Mouse (Mus musculus) heart, adult 2 months (tissue): Measurements from ENCODE around the gene Sec62. TPM values are rescaled to one million over a fixed set of nuclear protein-coding genes. Genes with fewer than 3 reads are reported as not detected.
A peak's percentile ranks its signal among the peaks of the same experiment; 100 is the strongest.

Experiments used
- DNase-seq, 2 experiments: peaks; one replicate each; pipeline ENCODE4 v3.0.0; 2021
- H3K27ac ChIP-seq: fragments of 200-600 bp; 2 replicates; pipeline ENCODE4 v1.8.1; 2022
- H3K27me3 ChIP-seq: fragments of 200-500 bp; 2 replicates; pipeline ENCODE4 v1.6.1; 2012; ENCODE audit warnings: mild to moderate bottlenecking, low read length, inconsistent platforms, mixed read lengths; ENCODE audit not compliant: control insufficient read depth, insufficient read depth
- H3K36me3 ChIP-seq: fragments of 200-500 bp; 2 replicates; pipeline ENCODE4 v1.6.1; 2012; ENCODE audit warnings: low read length, inconsistent platforms; ENCODE audit not compliant: control insufficient read depth, insufficient read depth
- H3K4me1 ChIP-seq: fragments of 200-500 bp; 2 replicates; pipeline ENCODE4 v1.6.1; 2011; ENCODE audit warnings: low read length; ENCODE audit not compliant: control insufficient read depth, insufficient read depth
- H3K4me3 ChIP-seq: fragments of 200-600 bp; 2 replicates; pipeline ENCODE4 v1.8.1; 2022
- H3K79me2 ChIP-seq: fragments of 200-500 bp; replicated peaks from 2 replicates; pipeline ENCODE4 v1.6.1; 2012; ENCODE audit warnings: mild to moderate bottlenecking, inconsistent platforms, low read length, moderate library complexity, mixed read lengths; ENCODE audit not compliant: control insufficient read depth, insufficient read depth
- H3K9ac ChIP-seq: fragments of 200-500 bp; 2 replicates; pipeline ENCODE4 v1.6.1; 2012; ENCODE audit warnings: low read depth, mild to moderate bottlenecking, control low read depth, inconsistent platforms, low read length, mixed read lengths
- CTCF ChIP-seq: fragments of 200-600 bp; IDR thresholded peaks from 2 replicates; pipeline ENCODE4 v1.8.1; 2022; ENCODE audit warnings: antibody characterized with exemption, mild to moderate bottlenecking, moderate library complexity
- EP300 ChIP-seq: fragments of 200-500 bp; IDR thresholded peaks from 2 replicates; pipeline ENCODE4 v1.6.1; 2011; ENCODE audit warnings: low read depth, low read length, control low read depth; ENCODE audit not compliant: insufficient read depth
- POLR2A ChIP-seq: fragments of 200-500 bp; IDR thresholded peaks from 2 replicates; pipeline ENCODE4 v1.6.1; 2011; ENCODE audit warnings: mild to moderate bottlenecking, low read depth, low read length, control low read depth; ENCODE audit not compliant: insufficient read depth
- WGBS: fragments of 180-500 bp; shearing (Covaris S2); methylation state at CpG from one replicate; pipeline ENCODE4 v1.1.7; 2018; 5-methylcytosine and 5-hydroxymethylcytosine counted together
- intact Hi-C: fragments of 180-260 bp; cut with DNase I; formaldehyde crosslinking; loops from one replicate; pipeline ENCODE4 v1.15.1; 2025
- polyA plus RNA-seq: library from polyadenylated mRNA; depleted of rRNA; stranded (reverse); fragments of >200 nt; gene quantifications from 2 replicates; pipeline ENCODE4 v1.2.3, GENCODE M21; 2012
- total RNA-seq, 2 experiments: library from RNA; stranded (reverse); gene quantifications; 2 replicates each; pipeline ENCODE4 v1.2.3; 2021

Gene Sec62
- total and polyA plus RNA-seq, 3 experiments, result 12.9 to 41.5 (median 36.6) TPM

DNA sequence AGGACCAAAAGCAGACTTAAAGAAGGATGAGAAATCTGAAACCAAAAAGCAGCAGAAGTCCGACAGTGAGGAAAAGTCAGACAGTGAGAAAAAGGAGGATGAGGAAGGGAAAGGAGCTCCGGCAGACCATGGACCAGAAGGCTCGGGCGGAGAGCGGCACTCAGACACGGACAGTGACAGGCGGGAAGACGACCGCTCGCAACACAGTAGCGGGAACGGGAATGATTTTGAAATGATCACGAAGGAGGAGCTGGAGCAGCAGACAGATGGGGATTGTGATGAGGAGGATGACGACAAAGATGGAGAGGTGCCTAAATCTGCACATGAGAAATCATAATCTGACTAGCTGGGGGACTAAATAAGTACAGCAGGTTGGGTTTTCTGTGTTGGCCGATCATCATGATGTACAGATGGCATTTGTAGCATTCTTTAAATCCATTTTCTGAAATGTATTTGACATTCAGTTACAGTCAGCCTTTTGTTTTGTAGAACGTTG, 26.0 kb downstream of the Sec62 start:
- intact Hi-C loops, result no loop called here
- Histone ChIP-seq H3K36me3 (peaks cover 7% of the 10 kb centered on the region), H3K4me1 (no peaks in the 10 kb centered on the region), H3K27ac (no peak overlapping the region), H3K9ac (no peak overlapping the region), H3K27me3 (no peaks in the 10 kb centered on the region), H3K4me3 (no peak overlapping the region), H3K79me2 (no peaks in the 10 kb centered on the region)
- TF ChIP-seq EP300 (no peak), CTCF (no peak), POLR2A (no peak)
- DNase-seq, result no peak
- WGBS, result 95% methylated on average over 16 of the region's 16 CpGs

DNA sequence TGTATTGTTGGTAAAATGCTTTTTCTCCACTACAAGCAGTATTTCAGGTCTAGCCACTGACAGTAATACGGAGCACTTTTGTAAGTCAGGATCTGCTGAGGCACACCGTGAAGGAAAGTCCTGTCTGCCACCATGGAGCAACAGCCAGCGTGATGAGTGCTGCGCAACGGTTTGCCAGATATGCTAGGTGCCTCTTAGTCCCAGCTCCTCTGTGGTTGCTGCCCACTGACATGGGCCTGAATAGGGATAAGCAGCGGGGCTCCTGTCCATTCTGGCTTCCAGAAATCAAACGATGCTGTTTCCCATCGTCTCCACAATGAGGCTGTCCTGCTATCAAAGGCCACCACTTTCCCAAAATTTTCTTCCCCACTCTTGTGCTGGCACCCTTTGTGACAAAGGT, 29.5 kb downstream of the Sec62 start:
- Histone ChIP-seq H3K27ac (no peak overlapping the region), H3K4me3 (no peak overlapping the region), H3K4me1 (no peaks in the 10 kb centered on the region), H3K79me2 (no peaks in the 10 kb centered on the region), H3K36me3 (no peaks in the 10 kb centered on the region; the same call in 1 of the 2 replicates), H3K27me3 (no peaks in the 10 kb centered on the region), H3K9ac (no peak overlapping the region)
- intact Hi-C loops, result no loop called here
- DNase-seq, result no peak
- TF ChIP-seq POLR2A (no peak), CTCF (no peak), EP300 (no peak)
- 90% methylated on average over 8 of the region's 8 CpGs for WGBS

- H3K27me3 ChIP-seq, result no peaks in the 10 kb centered on the region
- no peak overlapping the region for H3K9ac ChIP-seq
- no peaks in the 10 kb centered on the region for H3K79me2 ChIP-seq
- TF ChIP-seq POLR2A (no peak), EP300 (no peak), CTCF (no peak)
- intact Hi-C loops, result no loop called here
- no peak overlapping the region for H3K4me3 ChIP-seq
- H3K4me1 ChIP-seq, result no peaks in the 10 kb centered on the region
- no peak for DNase-seq
- no peaks in the 10 kb centered on the region for H3K36me3 ChIP-seq
- 91% methylated on average over 5 of the region's 5 CpGs for WGBS
- no peak overlapping the region for H3K27ac ChIP-seq
These were observed 33.4 kb downstream of the Sec62 start for GRCm38 (mm10) chr3:30826069-30826468.

GRCm38 (mm10) chr3:30831848-30832606, 39.4 kb downstream of the Sec62 start:
- no peak for DNase-seq
- no peak overlapping the region for H3K4me3 ChIP-seq
- H3K9ac ChIP-seq, result no peak overlapping the region
- no peak overlapping the region for H3K27ac ChIP-seq
- no peaks in the 10 kb centered on the region for H3K79me2 ChIP-seq
- intact Hi-C loops, result no loop called here
- TF ChIP-seq EP300 (no peak), CTCF (no peak), POLR2A (no peak)
- 64% methylated on average over 15 of the region's 15 CpGs for WGBS
- H3K36me3 ChIP-seq, result no peaks in the 10 kb centered on the region
- H3K27me3 ChIP-seq, result no peaks in the 10 kb centered on the region
- H3K4me1 ChIP-seq, result peaks cover 2% of the 10 kb centered on the region

DNA sequence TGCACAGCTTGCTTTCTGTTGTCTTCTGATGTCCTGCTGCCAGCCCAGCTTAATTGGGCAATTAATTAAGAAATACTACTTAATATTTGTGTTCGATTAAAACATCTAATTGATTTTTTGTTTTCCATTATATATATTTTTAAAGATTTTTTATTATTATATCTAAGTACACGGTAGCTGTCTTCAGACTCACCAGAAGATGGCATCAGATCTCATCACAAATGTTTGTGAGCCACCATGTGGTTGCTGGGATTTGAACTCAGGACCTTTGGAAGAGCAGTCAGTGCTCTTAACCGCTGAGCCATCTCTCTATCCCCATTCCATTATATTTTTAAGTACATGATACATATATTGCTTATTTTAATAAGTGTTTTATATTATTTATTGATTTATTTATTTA, 40.6 kb downstream of the Sec62 start:
- WGBS, result 76% methylated on average over 3 of the region's 3 CpGs
- no peak for TF ChIP-seq EP300
- TF ChIP-seq CTCF, result peak; percentile 45
- no peak for TF ChIP-seq POLR2A

GRCm38 (mm10) chr3:30845755-30846154, 53.1 kb downstream of the Sec62 start:
- no peak for TF ChIP-seq EP300
- TF ChIP-seq POLR2A, result no peak
- no peak for TF ChIP-seq CTCF
- no peak overlapping the region for H3K27ac ChIP-seq
- no peaks in the 10 kb centered on the region for H3K4me1 ChIP-seq
- intact Hi-C loops, result no loop called here
- H3K36me3 ChIP-seq, result no peaks in the 10 kb centered on the region
- H3K9ac ChIP-seq, result no peak overlapping the region
- no peaks in the 10 kb centered on the region for H3K27me3 ChIP-seq
- H3K4me3 ChIP-seq, result no peak overlapping the region
- DNase-seq, result no peak
- H3K79me2 ChIP-seq, result no peaks in the 10 kb centered on the region
- 89% methylated on average over 2 of the region's 2 CpGs for WGBS

More for the DNA sequence above, 40.6 kb downstream of the Sec62 start:
- intact Hi-C loops, result no loop called here
- H3K79me2 ChIP-seq, result no peaks in the 10 kb centered on the region
- no peak overlapping the region for H3K27ac ChIP-seq
- no peak for DNase-seq
- no peaks in the 10 kb centered on the region for H3K27me3 ChIP-seq
- H3K9ac ChIP-seq, result no peak overlapping the region
- H3K4me3 ChIP-seq, result no peak overlapping the region
- H3K4me1 ChIP-seq, result peaks cover 2% of the 10 kb centered on the region
- no peaks in the 10 kb centered on the region for H3K36me3 ChIP-seq
